Mouse (Mus musculus) lung, postnatal 0 days (tissue): ENCODE data around the gene Ly9.
A peak's percentile ranks its signal among the peaks of the same experiment; 100 is the strongest.

ENCODE experiments used
- CTCF ChIP-seq: IDR thresholded peaks from 2 replicates; pipeline ENCODE4 v1.5.1; 2016; ENCODE audit warnings: antibody characterized with exemption, mild to moderate bottlenecking
- EP300 ChIP-seq: IDR thresholded peaks from 2 replicates; pipeline ENCODE4 v1.6.1; 2016; ENCODE audit warnings: antibody characterized with exemption, mild to moderate bottlenecking, control low read depth

DNA sequence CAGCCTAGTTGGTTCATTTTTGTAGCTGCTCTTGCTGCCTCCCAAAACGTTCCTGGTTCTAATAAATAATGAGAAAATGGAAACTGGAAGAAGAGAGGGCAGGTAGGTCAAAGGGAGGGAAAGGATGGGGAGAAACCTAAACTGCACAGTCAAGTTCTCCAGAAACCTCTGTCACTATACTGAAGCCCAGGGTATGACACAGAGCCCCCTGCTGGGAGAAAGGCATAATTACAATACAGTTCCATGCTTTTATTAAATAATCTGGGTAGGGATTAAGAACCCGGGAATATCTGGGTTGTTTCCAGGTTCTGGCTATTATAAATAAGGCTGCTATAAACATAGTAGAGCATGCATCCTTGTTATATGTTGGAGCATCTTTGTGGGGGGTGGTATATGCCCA is 6.8 kb upstream of the Ly9 start:
- peak; percentile 57 for TF ChIP-seq CTCF
- TF ChIP-seq EP300: no peak
